Mouse (Mus musculus) bone marrow, adult 2 months (tissue): ENCODE measurements around the gene Esyt3.

Experiments
- CTCF ChIP-seq: fragments of 200-500 bp; IDR thresholded peaks from 2 replicates; pipeline ENCODE4 v1.5.1; 2011; ENCODE audit warnings: low read length, control low read depth; ENCODE audit not compliant: control insufficient read depth, insufficient read depth
- POLR2A ChIP-seq: fragments of 200-500 bp; IDR thresholded peaks from 2 replicates; pipeline ENCODE4 v1.6.1; 2011; ENCODE audit warnings: low read depth, mild to moderate bottlenecking, control low read depth, low read length, borderline replicate concordance; ENCODE audit not compliant: control insufficient read depth

GRCm38 (mm10) chr9:99388078-99388477 lies 29.7 kb upstream of the Esyt3 start:
- TF ChIP-seq CTCF, result no peak
- no peak for TF ChIP-seq POLR2A
